Mouse (Mus musculus): ENCODE data around the gene Ext2.

DNA sequence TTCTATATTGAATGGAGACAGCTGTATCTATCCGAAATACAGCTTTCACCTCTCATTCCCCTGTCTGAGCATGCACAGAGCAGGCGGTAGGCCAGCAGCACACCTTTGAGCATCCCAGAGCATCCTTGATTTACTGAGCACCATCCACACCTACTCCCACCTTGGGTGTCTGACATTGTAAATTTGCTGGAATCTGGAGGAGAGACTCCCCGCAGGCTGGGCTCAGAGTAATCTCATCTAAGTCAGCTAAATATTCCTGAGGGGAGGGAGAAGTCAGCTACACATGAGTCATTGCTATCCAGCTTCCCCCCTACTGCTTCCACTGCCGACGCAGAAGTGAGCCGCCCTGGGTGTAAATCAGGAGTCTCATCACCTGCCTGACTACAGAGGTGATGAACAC is 64.1 kb downstream of the Ext2 start:
- TF ChIP-seq POLR2A (IDR thresholded peaks at IDR 0.05; ENCODE audit: borderline replicate concordance, control insufficient read depth, low read depth, low read length) (no peak), CTCF (IDR thresholded peaks at IDR 0.05; ENCODE audit: control insufficient read depth, insufficient read depth, low read length) (no peak)

Measured in bone marrow, adult 2 months (tissue).